13 mouse cellular contexts compared by ENCODE assay signal in the genomic region with DNA sequence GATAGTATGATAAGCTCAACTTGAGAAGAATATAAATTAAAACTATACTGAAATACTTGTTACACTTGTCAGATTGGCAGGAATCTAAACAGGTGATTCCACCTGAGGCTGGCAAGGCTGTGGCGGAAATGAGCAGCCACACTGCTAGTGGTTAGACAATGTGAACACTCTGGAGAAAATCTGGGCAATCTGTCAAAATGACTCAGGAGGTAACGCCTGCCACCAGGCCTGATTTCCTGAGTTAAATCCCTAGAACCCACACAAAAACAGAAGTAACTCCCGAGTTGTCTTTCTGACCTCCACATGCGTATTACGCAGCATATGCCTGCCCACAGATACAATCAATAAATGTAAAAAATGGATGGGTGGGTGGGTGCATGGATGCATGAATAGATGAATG. TPM values are rescaled to one million over a fixed set of nuclear protein-coding genes. Genes with fewer than 3 reads are reported as not detected.
DNase-seq lines count a peak whose midpoint lies in the region; ATAC-seq and TF ChIP-seq lines count a peak whose summit lies in the region.
"Had no signal": no experiment of that assay in that cellular context is flagged by ENCODE, and none has a peak within 500 bp of the region (broad histone marks: within the 10 kb centered on the region; RNA-seq: fewer than 3 reads in every experiment).

No protein-coding gene starts in this region.

- H3K36me3 ChIP-seq in lung, embryonic 14.5 days (ENCODE audit: insufficient read depth), result no peaks in the 10 kb centered on the region
- no peaks in the 10 kb centered on the region for H3K36me3 ChIP-seq in hindbrain, embryonic 10.5 days
- H3K36me3 ChIP-seq: midbrain, embryonic 12.5 days had no signal

- H3K4me1 ChIP-seq in lung, embryonic 14.5 days (ENCODE audit: insufficient read depth), result no peaks in the 10 kb centered on the region
- no peaks in the 10 kb centered on the region for H3K4me1 ChIP-seq in hindbrain, embryonic 10.5 days (replicated peaks)
- H3K4me1 ChIP-seq: midbrain, embryonic 12.5 days had no signal

- no peak for TF ChIP-seq CTCF in lung, embryonic 14.5 days (IDR thresholded peaks at IDR 0.05; ENCODE audit: low read depth)

- H3K9ac ChIP-seq in lung, embryonic 14.5 days, result no peak overlapping the region
- H3K9ac ChIP-seq: hindbrain, embryonic 14.5 days; limb, embryonic 13.5 days; midbrain, embryonic 12.5 days had no signal

- H3K9me3 ChIP-seq in lung, embryonic 14.5 days (ENCODE audit: low read depth, low read length), result no peaks in the 10 kb centered on the region
- H3K9me3 ChIP-seq in hindbrain, embryonic 10.5 days, result no peaks in the 10 kb centered on the region
- H3K9me3 ChIP-seq: limb, embryonic 13.5 days; midbrain, embryonic 12.5 days had no signal

- no peak overlapping the region for H3K27ac ChIP-seq in lung, embryonic 14.5 days (ENCODE audit: low read depth)
- no peak overlapping the region for H3K27ac ChIP-seq in hindbrain, embryonic 10.5 days
- H3K27ac ChIP-seq: hindbrain, embryonic 14.5 days; limb, embryonic 13.5 days; midbrain, embryonic 12.5 days had no signal

- no peak overlapping the region for H3K4me3 ChIP-seq in lung, embryonic 14.5 days (ENCODE audit: low read depth, low read length)
- H3K4me3 ChIP-seq in hindbrain, embryonic 10.5 days, result no peak overlapping the region
- H3K4me3 ChIP-seq: limb, embryonic 13.5 days; midbrain, embryonic 12.5 days had no signal

- 65% methylated on average over 5 of the region's 5 CpGs for WGBS in lung, embryonic 14.5 days
- WGBS in hindbrain, embryonic 10.5 days, result 88% methylated on average over 5 of the region's 5 CpGs

- H3K27me3 ChIP-seq in lung, embryonic 14.5 days (ENCODE audit: insufficient read depth, low read length), result no peaks in the 10 kb centered on the region
- no peaks in the 10 kb centered on the region for H3K27me3 ChIP-seq in hindbrain, embryonic 10.5 days (ENCODE audit: insufficient read depth, poor library complexity, severe bottlenecking)
- H3K27me3 ChIP-seq: limb, embryonic 13.5 days; midbrain, embryonic 12.5 days had no signal

- peak; percentile 13 for DNase-seq in gastrocnemius, postnatal 25 days
- no peak for DNase-seq in gastrocnemius, adult 8-10 months (ENCODE audit: low spot score in 2 of 2)
- DNase-seq in lung, embryonic 14.5 days, result peak; percentile 10
- no peak for DNase-seq in lung, postnatal 14 days
- peak; percentile 45 for DNase-seq in cerebellum, adult 11 months
- no peak for DNase-seq in liver
- no peak for DNase-seq in hindbrain, embryonic 10.5 days (ENCODE audit: low spot score)
- DNase-seq: right cerebral cortex, postnatal 25 days had no signal

- H3K4me2 ChIP-seq in lung, embryonic 14.5 days, result no peak overlapping the region
- H3K4me2 ChIP-seq: hindbrain, embryonic 14.5 days; limb, embryonic 13.5 days; midbrain, embryonic 12.5 days had no signal

- no peak for ATAC-seq in lung, embryonic 14.5 days (ENCODE audit: insufficient read depth)
- ATAC-seq in hematopoietic stem cell, adult 5-6 weeks (replicated peaks in 1 of 2; ENCODE audit: insufficient read depth in 1 of 2, low FRiP score in 2 of 2, low TSS enrichment in 1 of 2, low read depth in 1 of 2, poor library complexity in 2 of 2, severe bottlenecking in 2 of 2), result peak; percentile 19 to 20; a peak in 2 of 4 replicates
- ATAC-seq: activated CD4-positive, CD25-positive, alpha-beta regulatory T cell, adult 4 months had no signal

RNA-seq across cellular contexts. Expression of a gene that starts 17.1 kb away (rescaled TPM):
- 10 to 100 TPM; 15.0 to 15.5 TPM for total RNA-seq in gastrocnemius, postnatal 25 days (2021)
- 10 to 100 TPM; 18.3 to 23.2 (median 21.5) TPM for total RNA-seq in gastrocnemius, adult 8-10 months (2022)
- 26.1 and 30.0 TPM in 2 replicates for polyA plus RNA-seq in lung, embryonic 14.5 days (2014; fragmentation: Nextera tagmentation; extraction: Ambion mirVana)
- total RNA-seq in hematopoietic stem cell, adult 5-6 weeks (2017), result 1.7 TPM in 1 of 2 replicates, not detected in the other
- polyA plus RNA-seq in hindbrain, embryonic 10.5 days (2016; fragmentation: Nextera tagmentation; extraction: Ambion mirVana), result 23.3 and 25.7 TPM in 2 replicates

RNA-seq across cellular contexts. Expression of a gene that starts 57.5 kb away (rescaled TPM):
- total RNA-seq in gastrocnemius, postnatal 25 days (2021), result 1 to 10 TPM; 5.5 to 7.4 TPM
- 1 to 10 TPM; 2.9 to 7.2 (median 4.7) TPM for total RNA-seq in gastrocnemius, adult 8-10 months (2022)
- 48.9 and 54.1 TPM in 2 replicates for polyA plus RNA-seq in lung, embryonic 14.5 days (2014; fragmentation: Nextera tagmentation; extraction: Ambion mirVana)
- 1.6 and 4.4 TPM in 2 replicates for total RNA-seq in hematopoietic stem cell, adult 5-6 weeks (2017)
- polyA plus RNA-seq in hindbrain, embryonic 10.5 days (2016; fragmentation: Nextera tagmentation; extraction: Ambion mirVana), result 51.9 and 54.7 TPM in 2 replicates

Comparison
In these comparisons a context has a peak if more than half of its experiments do, and no peak if none do; other contexts are left out.
1. DNase-seq: peak in gastrocnemius, postnatal 25 days (single experiment), lung, embryonic 14.5 days (single experiment) and cerebellum, adult 11 months (single experiment); none in gastrocnemius, adult 8-10 months (0 of 2), lung, postnatal 14 days (single experiment), liver (single experiment) and hindbrain, embryonic 10.5 days (single experiment).